Mouse (Mus musculus) hindbrain, embryonic 11.5 days (tissue): ENCODE data around the gene Serpinh1. TPM values are rescaled to one million over a fixed set of nuclear protein-coding genes. Genes with fewer than 3 reads are reported as not detected.

Source experiments
- ATAC-seq: fragments of 200-750 bp; cut with Nextera tagmentation; 2 replicates; pipeline ENCODE4 v1.8.0; 2017; ENCODE audit warnings: mild to moderate bottlenecking, moderate TSS enrichment, moderate library complexity; ENCODE audit not compliant: low FRiP score
- DNase-seq: peaks from one replicate; pipeline ENCODE4 v3.0.0-alpha.2; 2015; ENCODE audit warnings: low spot score
- H3K27ac ChIP-seq: fragments of 300-500 bp; sonication (generic); 2 replicates; pipeline ENCODE4 v1.5.1; 2014; ENCODE audit warnings: mild to moderate bottlenecking, low read depth, low read length
- H3K27me3 ChIP-seq: fragments of 300-500 bp; sonication (generic); 2 replicates; pipeline ENCODE4 v1.6.1; 2014; ENCODE audit warnings: mild to moderate bottlenecking, low read length, moderate library complexity, mixed read lengths; ENCODE audit not compliant: control insufficient read depth, insufficient read depth
- H3K36me3 ChIP-seq: fragments of 300-500 bp; sonication (generic); 2 replicates; pipeline ENCODE4 v1.6.1; 2014; ENCODE audit warnings: mild to moderate bottlenecking, low read length, moderate library complexity, mixed read lengths; ENCODE audit not compliant: control insufficient read depth, insufficient read depth
- H3K4me1 ChIP-seq: fragments of 300-500 bp; sonication (generic); replicated peaks from 2 replicates; pipeline ENCODE4 v1.6.1; 2014; ENCODE audit warnings: low read length, mixed read lengths; ENCODE audit not compliant: control insufficient read depth, insufficient read depth
- H3K4me2 ChIP-seq: fragments of 300-500 bp; sonication (generic); replicated peaks from 2 replicates; pipeline ENCODE4 v1.6.1; 2014; ENCODE audit warnings: mild to moderate bottlenecking, low read depth, low read length
- H3K4me3 ChIP-seq: fragments of 300-500 bp; sonication (generic); 2 replicates; pipeline ENCODE4 v1.5.1; 2014; ENCODE audit warnings: low read depth, low read length
- H3K9ac ChIP-seq: fragments of 300-500 bp; sonication (generic); 2 replicates; pipeline ENCODE4 v1.6.1; 2014; ENCODE audit warnings: low read depth, low read length
- H3K9me3 ChIP-seq: fragments of 300-500 bp; sonication (generic); 2 replicates; pipeline ENCODE4 v1.6.1; 2016; ENCODE audit warnings: low read length; ENCODE audit not compliant: control insufficient read depth
- WGBS: fragments of 180-500 bp; shearing (Covaris S2); extraction: QIAGEN DNeasy Blood & Tissue Kit; methylation state at CpG from one replicate; pipeline ENCODE4 v1.1.7; 2014; 5-methylcytosine and 5-hydroxymethylcytosine counted together
- polyA plus RNA-seq: library from polyadenylated mRNA; unstranded; fragments of >200 nt; fragmentation: Nextera tagmentation; extraction: Ambion mirVana; gene quantifications from 2 replicates; pipeline ENCODE4 v1.2.1, GENCODE M21; 2014

Gene Serpinh1
- polyA plus RNA-seq, 1 experiment from 2014 or later, result 245 TPM

- no peak overlapping the region for H3K4me3 ChIP-seq
- 18% methylated on average over 8 of the region's 8 CpGs for WGBS
- no peaks in the 10 kb centered on the region for H3K36me3 ChIP-seq
- H3K4me2 ChIP-seq, result peak overlapping the region; percentile 13
- peak; percentile 67 for DNase-seq
- H3K9ac ChIP-seq, result peak overlapping the region; percentile 47
- peak; percentile 88 for ATAC-seq
- peak overlapping the region; percentile 88 for H3K27ac ChIP-seq
- no peaks in the 10 kb centered on the region for H3K9me3 ChIP-seq
- H3K27me3 ChIP-seq, result no peaks in the 10 kb centered on the region
- peaks cover 13% of the 10 kb centered on the region for H3K4me1 ChIP-seq
These were observed 40.3 kb downstream of the Serpinh1 start for GRCm38 (mm10) chr7:99312671-99313143.

DNA sequence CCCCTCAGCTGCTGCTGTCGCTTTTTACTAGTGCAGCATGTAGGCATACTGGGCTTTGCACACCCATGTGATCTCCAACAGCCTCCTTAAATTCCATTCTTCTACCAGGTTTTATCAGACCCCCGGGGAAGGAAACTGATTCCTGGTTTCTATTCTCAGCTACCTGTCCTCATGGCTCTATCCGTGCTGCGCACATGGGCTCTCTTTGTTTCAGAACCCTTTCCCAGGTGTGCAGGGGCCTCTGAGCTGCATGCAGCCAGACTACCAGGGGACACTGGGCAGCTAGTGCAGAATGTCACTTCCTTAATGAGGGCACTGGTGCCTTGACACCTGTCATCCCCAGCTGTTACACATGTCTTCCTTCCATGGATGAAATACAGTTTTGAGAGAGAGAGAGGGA, 41.0 kb downstream of the Serpinh1 start:
- peak; percentile 40 for DNase-seq

DNA sequence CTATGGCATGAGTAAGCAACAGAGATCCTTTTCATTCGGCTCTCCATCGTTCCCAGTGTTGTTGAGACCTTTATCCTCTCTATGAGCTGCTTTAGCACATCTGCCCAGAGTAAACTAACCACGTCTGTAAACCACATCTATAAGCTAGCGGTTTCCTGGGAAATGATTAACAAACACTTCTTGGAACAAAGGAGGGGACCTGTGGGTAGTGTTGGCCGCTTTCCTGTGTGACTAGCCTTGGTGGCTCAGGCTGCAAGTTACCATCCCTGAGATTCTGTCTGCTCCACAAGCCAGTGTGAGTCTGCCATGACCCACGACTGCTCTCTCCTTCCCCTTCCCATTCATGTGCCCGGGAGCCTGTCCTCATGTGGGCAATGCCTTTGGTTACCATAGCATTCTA, 41.6 kb downstream of the Serpinh1 start:
- Histone ChIP-seq H3K4me3 (no peak overlapping the region), H3K4me1 (peaks cover 19% of the 10 kb centered on the region), H3K9me3 (no peaks in the 10 kb centered on the region), H3K9ac (no peak overlapping the region), H3K36me3 (no peaks in the 10 kb centered on the region), H3K27me3 (no peaks in the 10 kb centered on the region), H3K27ac (peak overlapping the region; percentile 88), H3K4me2 (no peak overlapping the region)
- DNase-seq (no peak), ATAC-seq (no peak)
- WGBS, result 56% methylated on average over 7 of the region's 7 CpGs

More for the DNA sequence above, 41.0 kb downstream of the Serpinh1 start:
- Histone ChIP-seq H3K9me3 (no peaks in the 10 kb centered on the region), H3K27ac (peak overlapping the region; percentile 88), H3K4me3 (no peak overlapping the region), H3K27me3 (no peaks in the 10 kb centered on the region), H3K36me3 (no peaks in the 10 kb centered on the region), H3K4me1 (peaks cover 15% of the 10 kb centered on the region), H3K9ac (peak overlapping the region; percentile 47), H3K4me2 (peak overlapping the region; percentile 13; the same call in 1 of the 2 replicates)
- 67% methylated on average over 4 of the region's 4 CpGs for WGBS
- peak; percentile 58 for ATAC-seq

- no peaks in the 10 kb centered on the region for H3K27me3 ChIP-seq
- DNase-seq, result no peak
- no peaks in the 10 kb centered on the region for H3K36me3 ChIP-seq
- ATAC-seq, result no peak
- no peak overlapping the region for H3K9ac ChIP-seq
- H3K4me2 ChIP-seq, result no peak overlapping the region
- no peak overlapping the region for H3K4me3 ChIP-seq
- 9% methylated on average over 3 of the region's 3 CpGs for WGBS
- H3K9me3 ChIP-seq, result no peaks in the 10 kb centered on the region
- peaks cover 11% of the 10 kb centered on the region for H3K4me1 ChIP-seq
- peak overlapping the region; percentile 49 for H3K27ac ChIP-seq
These were observed 46.4 kb downstream of the Serpinh1 start for GRCm38 (mm10) chr7:99306640-99307039.

DNA sequence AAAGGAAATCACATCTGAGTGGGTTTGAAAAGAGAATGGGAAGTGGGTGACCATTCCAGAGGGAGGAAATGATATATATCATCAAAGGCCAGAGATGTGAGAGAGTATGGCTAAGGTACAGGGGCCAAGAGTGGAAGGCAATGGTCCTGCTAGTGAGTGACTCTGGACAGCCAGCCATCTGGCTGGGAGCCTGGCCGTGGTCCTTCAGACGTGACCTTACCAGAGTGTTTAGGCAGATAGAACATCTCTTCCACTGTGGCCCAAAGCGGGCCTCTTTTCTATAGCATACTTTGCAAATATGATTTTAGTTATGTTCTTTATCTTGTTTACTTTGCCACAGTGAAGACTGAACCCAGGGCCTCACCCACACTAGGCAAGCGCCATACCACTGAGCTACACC, 47.4 kb downstream of the Serpinh1 start:
- Histone ChIP-seq H3K27me3 (no peaks in the 10 kb centered on the region), H3K36me3 (no peaks in the 10 kb centered on the region), H3K4me1 (peaks cover 10% of the 10 kb centered on the region), H3K4me3 (no peak overlapping the region), H3K4me2 (no peak overlapping the region), H3K9me3 (no peaks in the 10 kb centered on the region), H3K9ac (no peak overlapping the region), H3K27ac (peak overlapping the region; percentile 54; the same call in 1 of the 2 replicates)
- DNase-seq (no peak), ATAC-seq (no peak)
- WGBS, result 83% methylated on average over 4 of the region's 4 CpGs

- Histone ChIP-seq H3K9me3 (no peaks in the 10 kb centered on the region), H3K9ac (no peak overlapping the region), H3K4me2 (no peak overlapping the region), H3K4me1 (peaks cover 15% of the 10 kb centered on the region), H3K36me3 (no peaks in the 10 kb centered on the region), H3K27ac (peak overlapping the region; percentile 54), H3K4me3 (no peak overlapping the region), H3K27me3 (no peaks in the 10 kb centered on the region)
- DNase-seq (no peak), ATAC-seq (peak; percentile 19; the same call in 1 of the 2 replicates)
- 41% methylated on average over 5 of the region's 5 CpGs for WGBS
These were observed 48.1 kb downstream of the Serpinh1 start for GRCm38 (mm10) chr7:99304949-99305372.

DNA sequence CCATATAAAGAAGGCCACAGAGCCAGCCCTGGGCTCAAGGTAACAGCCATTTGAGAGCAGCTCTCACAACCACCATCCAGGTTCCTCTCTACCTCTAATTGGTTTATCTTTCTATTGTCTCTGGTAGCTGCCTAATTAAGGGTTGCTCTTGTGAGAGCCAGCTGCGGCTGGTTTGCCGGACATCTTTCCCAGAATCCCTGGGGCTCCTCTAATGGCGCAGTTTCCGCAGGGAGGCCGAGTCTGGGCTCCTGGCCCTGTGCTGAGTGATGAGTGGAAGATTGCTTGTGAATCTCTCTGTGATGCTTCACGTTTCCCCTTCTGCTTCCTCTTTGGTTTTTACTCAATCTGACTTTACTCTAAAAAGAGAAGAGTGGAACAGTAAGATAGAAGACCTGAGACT, 49.0 kb downstream of the Serpinh1 start:
- Histone ChIP-seq H3K36me3 (no peaks in the 10 kb centered on the region), H3K4me3 (no peak overlapping the region), H3K27ac (peak overlapping the region; percentile 43), H3K4me2 (no peak overlapping the region), H3K9ac (no peak overlapping the region), H3K27me3 (no peaks in the 10 kb centered on the region), H3K9me3 (no peaks in the 10 kb centered on the region), H3K4me1 (peaks cover 15% of the 10 kb centered on the region)
- DNase-seq (peak; percentile 43), ATAC-seq (peak; percentile 51)
- 38% methylated on average over 6 of the region's 6 CpGs for WGBS

- Histone ChIP-seq H3K9me3 (no peaks in the 10 kb centered on the region), H3K27ac (peak overlapping the region; percentile 60; the same call in 1 of the 2 replicates), H3K4me1 (peaks cover 6% of the 10 kb centered on the region), H3K4me2 (no peak overlapping the region), H3K27me3 (no peaks in the 10 kb centered on the region), H3K9ac (no peak overlapping the region), H3K36me3 (no peaks in the 10 kb centered on the region), H3K4me3 (no peak overlapping the region)
- peak; percentile 27; the same call in 1 of the 2 replicates for ATAC-seq
- 12% methylated on average over 3 of the region's 3 CpGs for WGBS
- peak; percentile 44 for DNase-seq
These were observed 52.3 kb downstream of the Serpinh1 start for GRCm38 (mm10) chr7:99300650-99301175.
